Mouse (Mus musculus): ENCODE results near the gene Hmg20b.

- TF ChIP-seq CTCF (IDR thresholded peaks at IDR 0.05; ENCODE audit: borderline replicate concordance, extremely low read depth, insufficient read depth, insufficient read length) (no peak), POLR2A (IDR thresholded peaks at IDR 0.05; ENCODE audit: borderline replicate concordance, extremely low read depth, insufficient read depth, insufficient read length, poor library complexity, severe bottlenecking) (no peak)
These were observed 38.3 kb upstream of the Hmg20b start, which contains the start of gene Gm48552 for GRCm38 (mm10) chr10:81388505-81389055.

All from brain, embryonic 14.5 days (tissue).